Mouse (Mus musculus) G1E (cell line): ENCODE results near the gene Il11ra1. TPM values are rescaled to one million over a fixed set of nuclear protein-coding genes. Genes with fewer than 3 reads are reported as not detected.

Experiments used
- ATAC-seq: 2 replicates; pipeline ENCODE4 v1.8.0; 2016; ENCODE audit warnings: mild to moderate bottlenecking; ENCODE audit not compliant: insufficient number of reproducible peaks, poor library complexity, low FRiP score, severe bottlenecking; ENCODE audit errors: extremely low read depth
- DNase-seq: peaks from one replicate; pipeline ENCODE4 v3.0.0; 2012; ENCODE audit warnings: low spot score
- H3K27me3 ChIP-seq: 2 replicates; pipeline ENCODE4 v1.6.1; 2012; ENCODE audit warnings: mild to moderate bottlenecking, low read length, inconsistent platforms; ENCODE audit not compliant: insufficient read depth
- H3K36me3 ChIP-seq: replicated peaks from 2 replicates; pipeline ENCODE3; 2012; ENCODE audit warnings: mild to moderate bottlenecking, inconsistent platforms
- H3K4me1 ChIP-seq: 2 replicates; pipeline ENCODE4 v1.6.1; 2012; ENCODE audit warnings: low read depth, low read length, inconsistent platforms, mixed read lengths; ENCODE audit not compliant: insufficient read depth
- H3K4me3 ChIP-seq: 2 replicates; pipeline ENCODE4 v1.5.1; 2012; ENCODE audit warnings: low read depth, mild to moderate bottlenecking, inconsistent platforms, low read length, moderate library complexity, mixed read lengths
- H3K9me3 ChIP-seq: replicated peaks from 2 replicates; pipeline ENCODE4 v1.6.1; 2012; ENCODE audit warnings: inconsistent platforms
- CTCF ChIP-seq: IDR thresholded peaks from 2 replicates; pipeline ENCODE4 v1.5.1; 2012; ENCODE audit warnings: low read depth, low read length, inconsistent platforms, mixed read lengths
- GATA1 ChIP-seq: IDR thresholded peaks from 2 replicates; pipeline ENCODE4 v1.6.1; 2012; ENCODE audit warnings: borderline replicate concordance, low read length, inconsistent platforms, mixed read lengths
- GATA2 ChIP-seq: IDR thresholded peaks from 2 replicates; pipeline ENCODE4 v1.6.1; 2012; ENCODE audit warnings: low read depth, low read length, inconsistent platforms, borderline replicate concordance
- POLR2AphosphoS5 ChIP-seq: IDR thresholded peaks from 2 replicates; pipeline ENCODE4 v1.6.1; 2012; ENCODE audit warnings: low read depth, low read length, inconsistent platforms; ENCODE audit not compliant: insufficient replicate concordance
- TAL1 ChIP-seq: conservative IDR thresholded peaks from 2 replicates; pipeline ENCODE4 v1.6.1; 2012; ENCODE audit warnings: low read depth, low read length, inconsistent platforms, mixed read lengths
- polyA plus RNA-seq: library from polyadenylated mRNA; stranded (reverse); fragments of >175 nt; gene quantifications from 2 replicates; pipeline ENCODE4 v1.2.3, GENCODE M21; 2012
- total RNA-seq, 2 experiments: library from RNA; stranded (forward) in 1 of 2; stranded (reverse) in 1 of 2; fragments of 200-1000 nt in 1 of 2; fragments of >200 nt in 1 of 2; fragmentation: Nextera tagmentation in 1 of 2; gene quantifications; 2 replicates each; pipeline ENCODE4 v1.2.3; 2014 to 2017

Il11ra1 gene
- total and polyA plus RNA-seq, 3 experiments: 3.4 to 18.5 (median 4.6) TPM

DNA sequence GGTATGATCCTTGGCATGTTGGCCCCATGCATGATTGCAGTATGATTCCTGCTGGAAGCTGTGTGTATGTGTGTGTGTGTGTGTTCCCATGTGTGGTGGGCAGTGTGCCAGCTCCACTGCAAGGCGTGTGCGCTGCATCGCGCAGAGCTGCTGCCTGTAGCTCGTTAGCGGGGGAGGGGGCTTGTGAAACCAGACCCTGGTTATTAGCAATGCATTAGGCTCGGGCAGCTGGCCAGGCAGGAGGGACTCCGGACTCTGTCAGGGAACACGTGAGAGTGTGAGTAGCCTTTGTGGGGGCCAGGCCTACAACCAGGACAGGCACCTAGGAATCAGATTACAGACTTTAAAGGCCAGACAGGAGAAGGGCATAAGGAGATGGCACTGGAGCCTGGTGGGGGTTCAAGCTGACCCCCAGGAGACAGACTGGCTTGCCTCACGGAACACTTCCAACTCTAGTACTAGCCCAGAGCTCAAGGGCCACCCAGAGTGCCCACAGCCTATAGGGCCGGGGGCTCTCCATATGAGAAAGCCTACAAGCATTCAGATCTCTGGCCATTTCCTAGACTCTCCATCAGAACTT lies 38.8 kb upstream of the Il11ra1 start:
- TF ChIP-seq POLR2AphosphoS5 (no peak), GATA1 (no peak), CTCF (no peak), TAL1 (no peak), GATA2 (no peak)
- H3K9me3 ChIP-seq: no peaks in the 10 kb centered on the region
- ATAC-seq (no peak), DNase-seq (no peak)
- H3K27me3 ChIP-seq: peaks cover 38% of the 10 kb centered on the region
- H3K36me3 ChIP-seq: no peaks in the 10 kb centered on the region
- H3K4me3 ChIP-seq: no peak overlapping the region
- peaks cover 7% of the 10 kb centered on the region; the same call in 1 of the 2 replicates for H3K4me1 ChIP-seq

DNA sequence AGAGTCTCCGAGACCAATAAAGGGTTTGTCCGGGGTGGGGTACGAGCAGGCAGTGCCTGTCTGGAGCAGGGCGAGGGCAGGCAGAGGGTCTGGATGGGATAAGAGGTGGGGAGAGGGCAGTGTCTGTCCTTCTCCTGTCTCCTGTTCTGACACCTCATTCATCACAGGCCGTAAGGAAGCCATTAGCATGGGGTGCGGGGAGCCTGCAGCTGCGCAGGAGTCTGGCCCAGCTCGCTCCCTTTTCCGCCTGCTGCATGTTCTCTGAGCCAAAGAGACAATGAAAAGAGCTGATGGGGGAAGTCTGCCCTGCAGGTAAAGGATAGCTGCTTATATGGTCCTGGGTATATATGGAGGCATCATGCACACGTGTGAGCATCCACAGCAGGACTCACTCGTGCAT lies 37.1 kb upstream of the Il11ra1 start:
- Histone ChIP-seq H3K4me3 (no peak overlapping the region), H3K27me3 (peaks cover 32% of the 10 kb centered on the region), H3K36me3 (no peaks in the 10 kb centered on the region), H3K9me3 (no peaks in the 10 kb centered on the region), H3K4me1 (peaks cover 7% of the 10 kb centered on the region; the same call in 1 of the 2 replicates)
- DNase-seq (no peak), ATAC-seq (no peak)
- TF ChIP-seq GATA1: no peak
- TF ChIP-seq TAL1: no peak
- TF ChIP-seq GATA2: no peak
- TF ChIP-seq CTCF: no peak
- TF ChIP-seq POLR2AphosphoS5: no peak

DNA sequence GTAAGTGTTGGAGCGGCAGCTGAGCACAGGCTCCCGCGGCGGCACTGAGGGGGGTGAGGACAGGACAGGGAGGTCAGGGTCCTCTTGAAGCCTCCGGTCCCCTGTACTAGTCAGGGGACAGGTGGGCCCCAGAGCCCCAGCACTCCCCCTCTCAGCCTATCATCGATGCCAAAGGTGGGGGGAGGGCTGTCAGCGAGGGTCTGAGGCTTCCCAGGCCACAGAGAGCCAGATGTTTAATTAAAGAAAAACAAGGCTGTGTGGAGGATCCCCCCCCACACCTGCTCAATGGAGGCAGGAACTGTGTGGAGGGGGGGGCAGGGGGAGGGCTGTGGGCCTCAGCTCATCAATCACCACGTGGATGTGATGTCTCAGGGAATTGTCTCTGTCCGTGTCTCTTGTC lies 36.2 kb upstream of the Il11ra1 start:
- Histone ChIP-seq H3K27me3 (peaks cover 26% of the 10 kb centered on the region), H3K9me3 (no peaks in the 10 kb centered on the region), H3K4me3 (no peak overlapping the region), H3K4me1 (peaks cover 2% of the 10 kb centered on the region; the same call in 1 of the 2 replicates), H3K36me3 (no peaks in the 10 kb centered on the region)
- DNase-seq (no peak), ATAC-seq (no peak)
- TF ChIP-seq CTCF: no peak
- TF ChIP-seq POLR2AphosphoS5: no peak
- TF ChIP-seq GATA2: no peak
- no peak for TF ChIP-seq GATA1
- TF ChIP-seq TAL1: no peak

DNA sequence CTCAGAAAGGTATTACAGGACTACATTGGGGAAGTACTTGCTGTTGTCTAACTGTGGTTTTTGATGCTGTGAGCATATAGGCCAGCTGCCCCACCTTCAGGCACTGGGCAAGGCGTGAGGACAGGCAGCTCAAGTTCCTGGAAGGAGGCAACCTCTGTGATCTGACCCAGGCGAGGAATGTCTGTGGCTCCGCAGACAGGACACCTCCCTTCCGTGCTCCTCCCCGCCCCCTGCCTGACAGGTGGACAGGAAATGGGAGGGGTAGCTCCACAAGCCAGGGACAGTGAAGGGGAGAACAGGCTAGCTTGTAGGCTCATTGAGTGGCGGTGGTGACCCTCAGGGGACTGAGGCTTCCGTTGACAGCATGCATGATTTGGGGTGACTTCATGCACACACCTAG lies 35.3 kb upstream of the Il11ra1 start:
- DNase-seq (no peak), ATAC-seq (no peak)
- H3K4me1 ChIP-seq: no peaks in the 10 kb centered on the region
- peaks cover 26% of the 10 kb centered on the region for H3K27me3 ChIP-seq
- H3K4me3 ChIP-seq: no peak overlapping the region
- no peaks in the 10 kb centered on the region for H3K36me3 ChIP-seq
- TF ChIP-seq POLR2AphosphoS5 (no peak), CTCF (0 out of 2 replicates have a peak, but pooled peaks have one; percentile 8), GATA2 (no peak)
- no peaks in the 10 kb centered on the region for H3K9me3 ChIP-seq

DNA sequence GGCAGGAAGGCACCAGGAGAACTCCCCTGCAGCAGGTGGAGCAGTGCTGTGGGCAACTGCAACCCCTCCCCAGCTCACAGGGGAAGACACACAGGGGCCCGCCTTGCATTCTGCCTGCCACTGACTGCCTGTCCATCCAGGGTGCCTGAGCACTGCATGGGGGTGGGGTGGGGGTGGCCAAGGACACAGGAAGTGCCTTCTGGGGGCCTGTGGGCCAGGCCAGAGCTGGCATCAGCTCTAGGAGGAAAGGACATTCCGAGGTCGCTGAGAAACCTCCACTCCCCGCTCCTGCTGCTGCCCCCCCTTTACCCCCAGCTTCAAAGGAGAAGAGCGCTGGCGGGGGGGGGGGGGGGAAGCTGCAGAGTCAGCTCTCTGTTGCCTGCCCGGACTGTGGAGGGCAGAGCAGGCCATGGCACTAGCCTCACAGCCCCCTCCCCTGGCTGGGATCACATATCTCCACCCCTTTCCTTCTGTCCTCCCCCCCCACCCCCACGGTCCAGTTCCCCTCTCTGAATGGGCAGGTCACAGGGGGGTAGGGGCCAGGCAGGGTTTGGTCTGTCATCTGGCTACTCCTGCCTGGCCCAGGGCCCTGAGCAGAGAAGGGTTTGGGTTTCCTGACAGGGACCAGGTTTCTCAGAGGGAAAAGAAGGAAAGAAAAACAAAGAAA lies 34.6 kb upstream of the Il11ra1 start:
- H3K4me3 ChIP-seq: no peak overlapping the region
- no peak for TF ChIP-seq TAL1
- TF ChIP-seq GATA2: no peak
- no peak for TF ChIP-seq POLR2AphosphoS5
- no peak for TF ChIP-seq CTCF
- no peak for TF ChIP-seq GATA1
- no peaks in the 10 kb centered on the region for H3K36me3 ChIP-seq
- H3K4me1 ChIP-seq: no peaks in the 10 kb centered on the region
- no peaks in the 10 kb centered on the region for H3K9me3 ChIP-seq
- ATAC-seq (no peak), DNase-seq (no peak)
- H3K27me3 ChIP-seq: peaks cover 26% of the 10 kb centered on the region

DNA sequence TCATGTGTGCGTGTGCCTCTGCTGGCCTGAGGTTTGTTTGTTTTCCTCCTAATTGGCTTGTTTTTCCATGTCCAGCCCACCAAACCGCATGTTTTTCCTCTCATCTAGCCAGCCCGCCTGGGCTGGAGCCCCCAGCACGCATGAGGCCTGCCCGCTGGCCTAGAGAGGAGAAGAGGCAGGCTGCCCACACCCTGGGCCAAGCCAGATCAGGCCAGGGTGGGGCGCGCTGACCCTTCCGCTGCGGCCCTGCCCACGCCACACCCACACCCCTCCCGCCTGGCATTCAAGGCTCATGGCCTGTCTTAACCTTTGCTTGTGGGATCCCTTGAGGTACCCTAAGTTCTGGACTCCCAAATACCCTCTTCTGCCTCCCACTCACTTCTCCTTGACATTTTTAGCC lies 33.1 kb upstream of the Il11ra1 start:
- ATAC-seq (no peak), DNase-seq (no peak)
- Histone ChIP-seq H3K27me3 (peaks cover 27% of the 10 kb centered on the region), H3K9me3 (no peaks in the 10 kb centered on the region), H3K4me3 (no peak overlapping the region), H3K4me1 (no peaks in the 10 kb centered on the region), H3K36me3 (no peaks in the 10 kb centered on the region)
- no peak for TF ChIP-seq POLR2AphosphoS5
- TF ChIP-seq TAL1: no peak
- no peak for TF ChIP-seq GATA2
- TF ChIP-seq CTCF: no peak
